Mouse (Mus musculus) erythroblast, embryonic 14.5 days (primary cell): ENCODE results near the gene Ror1.

Experiments
- GATA1 ChIP-seq: IDR thresholded peaks from 2 replicates; pipeline ENCODE4 v1.6.1; 2012; ENCODE audit warnings: low read length, inconsistent platforms, mixed read lengths
- TAL1 ChIP-seq: IDR thresholded peaks from 3 replicates; pipeline ENCODE4 v1.6.1; 2012; ENCODE audit warnings: low read length, inconsistent platforms, mixed read lengths

DNA sequence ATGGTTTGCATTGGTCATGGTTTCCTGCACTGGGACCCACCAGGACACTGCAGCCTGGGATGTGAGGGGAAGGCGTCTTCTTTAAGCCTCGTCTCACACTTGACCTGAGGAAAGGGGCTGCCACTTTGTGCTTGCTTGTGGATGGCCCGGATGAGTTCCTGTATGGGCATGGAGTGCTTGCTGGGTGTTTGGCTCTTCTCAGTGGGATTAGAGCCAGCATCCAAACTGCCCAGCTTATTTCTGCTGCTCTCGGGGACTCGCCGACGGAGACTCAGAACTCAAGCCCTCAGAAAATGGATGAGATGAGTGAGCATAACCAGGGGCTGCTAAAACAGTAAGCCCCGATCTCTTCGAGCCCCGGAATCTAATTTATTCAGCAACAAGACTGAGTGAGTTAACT lies 157.1 kb downstream of the Ror1 start:
- TF ChIP-seq TAL1 (no peak), GATA1 (no peak)
